Mouse (Mus musculus) bone marrow, adult 2 months (tissue): ENCODE data around the gene Olfr876.

Experiments used
- CTCF ChIP-seq: fragments of 200-500 bp; IDR thresholded peaks from 2 replicates; pipeline ENCODE4 v1.5.1; 2011; ENCODE audit warnings: low read length, control low read depth; ENCODE audit not compliant: control insufficient read depth, insufficient read depth
- POLR2A ChIP-seq: fragments of 200-500 bp; IDR thresholded peaks from 2 replicates; pipeline ENCODE4 v1.6.1; 2011; ENCODE audit warnings: low read depth, mild to moderate bottlenecking, control low read depth, low read length, borderline replicate concordance; ENCODE audit not compliant: control insufficient read depth

- TF ChIP-seq POLR2A = no peak
- TF ChIP-seq CTCF = no peak
These were observed 41.1 kb upstream of the Olfr876 start for GRCm38 (mm10) chr9:37761728-37762127.
